Mouse (Mus musculus) heart, postnatal 0 days (tissue): ENCODE results near the gene S1pr5. TPM values are rescaled to one million over a fixed set of nuclear protein-coding genes. Genes with fewer than 3 reads are reported as not detected.

Source experiments
- ATAC-seq: fragments of 200-750 bp; cut with Nextera tagmentation; 2 replicates; pipeline ENCODE4 v1.8.0; 2017; ENCODE audit warnings: low read depth, moderate number of reproducible peaks, moderate library complexity; ENCODE audit not compliant: insufficient read depth
- DNase-seq: peaks from one replicate; pipeline ENCODE4 v3.0.0-alpha.2; 2016; ENCODE audit warnings: low spot score
- H3K27ac ChIP-seq: fragments of 300-500 bp; sonication (generic); 2 replicates; pipeline ENCODE4 v1.5.1; 2014; ENCODE audit warnings: low read depth, mild to moderate bottlenecking
- H3K27me3 ChIP-seq: fragments of 300-500 bp; sonication (generic); 2 replicates; pipeline ENCODE4 v1.6.1; 2014; ENCODE audit warnings: low read length, mixed read lengths; ENCODE audit not compliant: control insufficient read depth, insufficient read depth
- H3K36me3 ChIP-seq: fragments of 300-500 bp; sonication (generic); replicated peaks from 2 replicates; pipeline ENCODE4 v1.6.1; 2014; ENCODE audit warnings: low read length, mixed read lengths; ENCODE audit not compliant: control insufficient read depth, insufficient read depth
- H3K4me1 ChIP-seq: fragments of 300-500 bp; sonication (generic); 2 replicates; pipeline ENCODE4 v1.6.1; 2014; ENCODE audit warnings: antibody characterized with exemption; ENCODE audit not compliant: control insufficient read depth, insufficient read depth
- H3K4me2 ChIP-seq: fragments of 300-500 bp; sonication (generic); 2 replicates; pipeline ENCODE4 v1.6.1; 2014; ENCODE audit warnings: low read depth, mild to moderate bottlenecking, low read length, moderate library complexity
- H3K4me3 ChIP-seq: fragments of 300-500 bp; sonication (generic); 2 replicates; pipeline ENCODE4 v1.5.1; 2014; ENCODE audit warnings: low read depth, low read length
- H3K9ac ChIP-seq: fragments of 300-500 bp; sonication (generic); replicated peaks from 2 replicates; pipeline ENCODE4 v1.6.1; 2014; ENCODE audit warnings: low read depth, low read length, mixed read lengths
- H3K9me3 ChIP-seq: fragments of 300-500 bp; sonication (generic); replicated peaks from 2 replicates; pipeline ENCODE4 v1.6.1; 2016; ENCODE audit warnings: low read length; ENCODE audit not compliant: control insufficient read depth
- CTCF ChIP-seq: IDR thresholded peaks from 2 replicates; pipeline ENCODE4 v1.5.1; 2016; ENCODE audit warnings: antibody characterized with exemption, control low read depth, low read depth
- EP300 ChIP-seq: IDR thresholded peaks from 2 replicates; pipeline ENCODE4 v1.6.1; 2016; ENCODE audit warnings: antibody characterized with exemption, low read depth
- WGBS: fragments of 180-500 bp; shearing (Covaris S2); extraction: QIAGEN DNeasy Blood & Tissue Kit; methylation state at CpG from one replicate; pipeline ENCODE4 v1.1.7; 2014; 5-methylcytosine and 5-hydroxymethylcytosine counted together
- polyA plus RNA-seq: library from polyadenylated mRNA; unstranded; fragments of >200 nt; fragmentation: Nextera tagmentation; extraction: Ambion mirVana; gene quantifications from 2 replicates; pipeline ENCODE4 v1.2.1, GENCODE M21; 2015
- total RNA-seq: library from RNA; depleted of rRNA; stranded (reverse); fragments of >200 nt; gene quantifications from 2 replicates; pipeline ENCODE4 v1.2.3, GENCODE M21; 2014; ENCODE audit warnings: low replicate concordance

The S1pr5 gene
- total and polyA plus RNA-seq, 2 experiments from 2014 or later = 0.10 TPM; not detected in 1

DNA sequence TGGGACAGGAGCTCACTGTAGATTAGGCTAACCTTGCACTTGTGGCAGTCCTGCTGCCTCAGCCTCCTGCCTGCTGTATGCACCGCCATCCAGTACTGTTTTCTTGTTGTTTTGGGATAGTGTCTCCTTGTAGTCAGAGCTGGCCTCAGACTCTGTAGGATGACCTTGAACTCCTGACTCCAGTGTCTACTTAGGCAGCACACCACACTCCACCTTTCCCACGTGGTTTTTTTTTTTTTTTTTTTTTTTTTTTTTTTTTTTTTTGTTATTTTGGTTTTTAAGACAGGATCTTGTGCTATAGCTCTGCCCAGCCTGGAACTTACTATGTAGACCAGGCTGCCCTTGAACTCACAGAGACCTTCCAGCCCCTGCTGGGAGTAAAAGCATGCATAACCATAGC lies 39.6 kb downstream of the S1pr5 start:
- no peak overlapping the region for H3K9ac ChIP-seq
- no peak overlapping the region for H3K4me3 ChIP-seq
- WGBS = 79% methylated on average over 2 of the region's 2 CpGs
- peaks cover 48% of the 10 kb centered on the region for H3K36me3 ChIP-seq
- no peaks in the 10 kb centered on the region for H3K4me1 ChIP-seq
- H3K27ac ChIP-seq = no peak overlapping the region
- H3K4me2 ChIP-seq = no peak overlapping the region
- ATAC-seq = no peak
- H3K9me3 ChIP-seq = no peaks in the 10 kb centered on the region
- TF ChIP-seq EP300 (no peak), CTCF (no peak)
- no peak for DNase-seq
- no peaks in the 10 kb centered on the region for H3K27me3 ChIP-seq

GRCm38 (mm10) chr9:21206848-21207247 lies 41.4 kb downstream of the S1pr5 start:
- Histone ChIP-seq H3K4me1 (no peaks in the 10 kb centered on the region), H3K27ac (no peak overlapping the region), H3K4me3 (no peak overlapping the region), H3K4me2 (no peak overlapping the region), H3K9ac (no peak overlapping the region), H3K27me3 (no peaks in the 10 kb centered on the region), H3K9me3 (no peaks in the 10 kb centered on the region), H3K36me3 (peaks cover 47% of the 10 kb centered on the region)
- ATAC-seq (no peak), DNase-seq (no peak)
- WGBS = 88% methylated on average over 6 of the region's 6 CpGs
- TF ChIP-seq EP300 (no peak), CTCF (no peak)

GRCm38 (mm10) chr9:21204528-21205272 lies 43.5 kb downstream of the S1pr5 start:
- Histone ChIP-seq H3K9me3 (no peaks in the 10 kb centered on the region), H3K4me3 (no peak overlapping the region), H3K36me3 (peaks cover 46% of the 10 kb centered on the region), H3K4me2 (0 out of 2 replicates have a peak overlapping the region, but pooled peaks have one; percentile 0), H3K27me3 (no peaks in the 10 kb centered on the region), H3K4me1 (no peaks in the 10 kb centered on the region), H3K9ac (no peak overlapping the region), H3K27ac (no peak overlapping the region)
- 22% methylated on average over 23 of the region's 23 CpGs for WGBS
- DNase-seq = no peak
- no peak for TF ChIP-seq EP300
- no peak for TF ChIP-seq CTCF
- no peak for ATAC-seq

GRCm38 (mm10) chr9:21204156-21204527 lies 44.1 kb downstream of the S1pr5 start:
- H3K4me3 ChIP-seq = no peak overlapping the region
- no peak overlapping the region for H3K9ac ChIP-seq
- WGBS = 43% methylated on average over 8 of the region's 8 CpGs
- no peaks in the 10 kb centered on the region for H3K27me3 ChIP-seq
- no peak overlapping the region for H3K27ac ChIP-seq
- H3K9me3 ChIP-seq = no peaks in the 10 kb centered on the region
- H3K4me2 ChIP-seq = no peak overlapping the region
- no peaks in the 10 kb centered on the region for H3K4me1 ChIP-seq
- TF ChIP-seq EP300 (no peak), CTCF (no peak)
- peaks cover 50% of the 10 kb centered on the region for H3K36me3 ChIP-seq
- no peak for DNase-seq
- ATAC-seq = no peak

GRCm38 (mm10) chr9:21198960-21199359 lies 49.3 kb downstream of the S1pr5 start:
- no peaks in the 10 kb centered on the region for H3K4me1 ChIP-seq
- DNase-seq (no peak), ATAC-seq (no peak)
- H3K9me3 ChIP-seq = no peaks in the 10 kb centered on the region
- TF ChIP-seq EP300 (no peak), CTCF (no peak)
- no peaks in the 10 kb centered on the region for H3K27me3 ChIP-seq
- peaks cover 49% of the 10 kb centered on the region for H3K36me3 ChIP-seq
- H3K9ac ChIP-seq = no peak overlapping the region
- no peak overlapping the region for H3K4me3 ChIP-seq
- H3K27ac ChIP-seq = no peak overlapping the region
- 88% methylated on average over 3 of the region's 3 CpGs for WGBS
- no peak overlapping the region for H3K4me2 ChIP-seq

- no peak overlapping the region for H3K4me3 ChIP-seq
- H3K4me1 ChIP-seq = no peaks in the 10 kb centered on the region
- 50% methylated on average over 4 of the region's 4 CpGs for WGBS
- H3K27me3 ChIP-seq = no peaks in the 10 kb centered on the region
- no peak overlapping the region for H3K9ac ChIP-seq
- peaks cover 50% of the 10 kb centered on the region for H3K36me3 ChIP-seq
- TF ChIP-seq CTCF = no peak
- no peak for TF ChIP-seq EP300
- H3K9me3 ChIP-seq = no peaks in the 10 kb centered on the region
- no peak for ATAC-seq
- no peak overlapping the region for H3K27ac ChIP-seq
- no peak for DNase-seq
- no peak overlapping the region for H3K4me2 ChIP-seq
Measured at GRCm38 (mm10) chr9:21197981-21198380, 50.3 kb downstream of the S1pr5 start.
